Comparison of ENCODE assay signal across 27 mouse cellular contexts in genomic region chr12:41469096-41469801, GRCm38 (mm10). TPM values are rescaled to one million over a fixed set of nuclear protein-coding genes. Genes with fewer than 3 reads are reported as not detected.
DNase-seq lines count a peak whose midpoint lies in the region; ATAC-seq and TF ChIP-seq lines count a peak whose summit lies in the region.
"Had no signal": no experiment of that assay in that cellular context is flagged by ENCODE, and none has a peak within 500 bp of the region (broad histone marks: within the 10 kb centered on the region; RNA-seq: fewer than 3 reads in every experiment).

No protein-coding gene starts in this region.

- H3K27ac ChIP-seq in forebrain, embryonic 13.5 days, result peak overlapping the region; percentile 7; the same call in 1 of the 2 replicates
- no peak overlapping the region for H3K27ac ChIP-seq in forebrain, embryonic 11.5 days (ENCODE audit: low read depth, low read length)
- H3K27ac ChIP-seq in lung, embryonic 15.5 days, result no peak overlapping the region
- peak overlapping the region; percentile 12; the same call in 1 of the 2 replicates for H3K27ac ChIP-seq in midbrain, embryonic 13.5 days
- no peak overlapping the region for H3K27ac ChIP-seq in midbrain, postnatal 0 days (ENCODE audit: low read depth, low read length)
- H3K27ac ChIP-seq in kidney, adult 2 months (ENCODE audit: insufficient read depth, low read depth, low read length), result no peak overlapping the region
- H3K27ac ChIP-seq: embryonic facial prominence, embryonic 10.5 days; embryonic facial prominence, embryonic 15.5 days; heart, embryonic 13.5 days; hindbrain, embryonic 15.5 days; layer of hippocampus, adult 2 months; left cerebral cortex, adult 2 months; limb, embryonic 13.5 days; midbrain, embryonic 10.5 days; neural tube, embryonic 12.5 days had no signal

- no peak for DNase-seq in forebrain, embryonic 11.5 days (ENCODE audit: low spot score)
- no peak for DNase-seq in lung, postnatal 25 days (ENCODE audit: low spot score)
- no peak for DNase-seq in midbrain, postnatal 0 days (ENCODE audit: low spot score)
- peak; percentile 57 for DNase-seq in brain, embryonic 14.5 days (ENCODE audit: low read depth)
- DNase-seq in kidney, adult 2 months, result no peak
- DNase-seq: adrenal gland, postnatal 36 days; cerebellum, adult 2 months; cerebellum, postnatal 25 days; heart, postnatal 10 days; kidney, adult 18-20 months; kidney, postnatal 36 days; right cerebral cortex, postnatal 14 days; thymus, postnatal 4 days had no signal

- peak; percentile 60 for ATAC-seq in forebrain, embryonic 13.5 days
- no peak for ATAC-seq in forebrain, embryonic 11.5 days (replicated peaks; ENCODE audit: low FRiP score)
- ATAC-seq in lung, embryonic 15.5 days (ENCODE audit: borderline replicate concordance, extremely low read depth, low FRiP score, low TSS enrichment), result peak; percentile 35; the same call in 1 of the 2 replicates
- peak; percentile 60 for ATAC-seq in midbrain, embryonic 13.5 days
- ATAC-seq in midbrain, postnatal 0 days (ENCODE audit: low FRiP score), result no peak

- H3K4me1 ChIP-seq in forebrain, embryonic 13.5 days, result peaks cover 25% of the 10 kb centered on the region
- H3K4me1 ChIP-seq in forebrain, embryonic 11.5 days (replicated peaks; ENCODE audit: control insufficient read depth, insufficient read depth, low read length), result 0 out of 2 replicates have a peak, but pooled peaks cover 4% of the 10 kb centered on the region
- H3K4me1 ChIP-seq in lung, embryonic 15.5 days, result no peaks in the 10 kb centered on the region
- H3K4me1 ChIP-seq in midbrain, embryonic 13.5 days (replicated peaks), result peaks cover 25% of the 10 kb centered on the region
- H3K4me1 ChIP-seq in midbrain, postnatal 0 days (ENCODE audit: insufficient read depth, low read length), result no peaks in the 10 kb centered on the region
- H3K4me1 ChIP-seq in kidney, adult 2 months (ENCODE audit: control insufficient read depth, insufficient read depth, low read length), result no peaks in the 10 kb centered on the region
- H3K4me1 ChIP-seq: embryonic facial prominence, embryonic 10.5 days; embryonic facial prominence, embryonic 15.5 days; heart, embryonic 13.5 days; limb, embryonic 13.5 days; neural tube, embryonic 12.5 days had no signal

- no peak overlapping the region for H3K4me2 ChIP-seq in forebrain, embryonic 13.5 days
- H3K4me2 ChIP-seq in forebrain, embryonic 11.5 days (ENCODE audit: low read depth, low read length, severe bottlenecking), result no peak overlapping the region
- H3K4me2 ChIP-seq in lung, embryonic 15.5 days, result no peak overlapping the region
- H3K4me2 ChIP-seq in midbrain, embryonic 13.5 days (replicated peaks), result no peak overlapping the region
- no peak overlapping the region for H3K4me2 ChIP-seq in midbrain, postnatal 0 days (ENCODE audit: low read depth, low read length, poor library complexity, severe bottlenecking)
- H3K4me2 ChIP-seq: embryonic facial prominence, embryonic 15.5 days; heart, embryonic 13.5 days; hindbrain, embryonic 15.5 days; limb, embryonic 13.5 days; liver, embryonic 11.5 days; neural tube, embryonic 12.5 days had no signal

- WGBS in forebrain, embryonic 13.5 days, result 24% methylated on average over 6 of the region's 6 CpGs
- WGBS in forebrain, embryonic 11.5 days, result 51% methylated on average over 6 of the region's 6 CpGs
- WGBS in lung, embryonic 15.5 days, result 32% methylated on average over 6 of the region's 6 CpGs
- WGBS in midbrain, embryonic 13.5 days, result 41% methylated on average over 6 of the region's 6 CpGs
- 43% methylated on average over 6 of the region's 6 CpGs for WGBS in midbrain, postnatal 0 days
- 73% methylated on average over 6 of the region's 6 CpGs for WGBS in kidney, adult 2 months

- TF ChIP-seq CTCF in midbrain, postnatal 0 days (IDR thresholded peaks at IDR 0.05), result no peak
- no peak for TF ChIP-seq CTCF in brain, embryonic 14.5 days (IDR thresholded peaks at IDR 0.05; ENCODE audit: borderline replicate concordance, extremely low read depth, insufficient read depth, insufficient read length)
- TF ChIP-seq CTCF in kidney, adult 2 months (conservative IDR thresholded peaks at IDR 0.05; ENCODE audit: insufficient read depth, insufficient read length, low read depth, low read length), result no peak

- no peaks in the 10 kb centered on the region for H3K9me3 ChIP-seq in forebrain, embryonic 13.5 days (replicated peaks)
- H3K9me3 ChIP-seq in forebrain, embryonic 11.5 days (ENCODE audit: control insufficient read depth, low read length), result no peaks in the 10 kb centered on the region
- H3K9me3 ChIP-seq in lung, embryonic 15.5 days, result no peaks in the 10 kb centered on the region
- no peaks in the 10 kb centered on the region for H3K9me3 ChIP-seq in midbrain, embryonic 13.5 days
- H3K9me3 ChIP-seq in midbrain, postnatal 0 days (ENCODE audit: low read length), result no peaks in the 10 kb centered on the region
- H3K9me3 ChIP-seq: embryonic facial prominence, embryonic 10.5 days; embryonic facial prominence, embryonic 15.5 days; heart, embryonic 13.5 days; hindbrain, embryonic 15.5 days; limb, embryonic 13.5 days; midbrain, embryonic 10.5 days; neural tube, embryonic 12.5 days had no signal

- H3K4me3 ChIP-seq in forebrain, embryonic 13.5 days, result no peak overlapping the region
- no peak overlapping the region for H3K4me3 ChIP-seq in forebrain, embryonic 11.5 days (ENCODE audit: low read depth, low read length)
- no peak overlapping the region for H3K4me3 ChIP-seq in lung, embryonic 15.5 days
- H3K4me3 ChIP-seq in midbrain, embryonic 13.5 days (replicated peaks), result no peak overlapping the region
- H3K4me3 ChIP-seq in midbrain, postnatal 0 days (ENCODE audit: low read depth, low read length), result no peak overlapping the region
- no peak overlapping the region for H3K4me3 ChIP-seq in kidney, adult 2 months (ENCODE audit: insufficient read depth, low read depth, low read length)
- H3K4me3 ChIP-seq: embryonic facial prominence, embryonic 10.5 days; embryonic facial prominence, embryonic 15.5 days; heart, embryonic 13.5 days; hindbrain, embryonic 15.5 days; layer of hippocampus, adult 2 months; left cerebral cortex, adult 2 months; limb, embryonic 13.5 days; midbrain, embryonic 10.5 days; neural tube, embryonic 12.5 days had no signal

- no peaks in the 10 kb centered on the region for H3K27me3 ChIP-seq in forebrain, embryonic 13.5 days
- H3K27me3 ChIP-seq in forebrain, embryonic 11.5 days (ENCODE audit: control insufficient read depth, insufficient read depth, low read length), result no peaks in the 10 kb centered on the region
- no peaks in the 10 kb centered on the region for H3K27me3 ChIP-seq in lung, embryonic 15.5 days
- no peaks in the 10 kb centered on the region for H3K27me3 ChIP-seq in midbrain, embryonic 13.5 days
- no peaks in the 10 kb centered on the region for H3K27me3 ChIP-seq in midbrain, postnatal 0 days (ENCODE audit: insufficient read depth, low read length)
- H3K27me3 ChIP-seq in kidney, adult 2 months (replicated peaks; ENCODE audit: control insufficient read depth, insufficient read depth, low read length), result no peaks in the 10 kb centered on the region
- H3K27me3 ChIP-seq: embryonic facial prominence, embryonic 15.5 days; heart, embryonic 13.5 days; hindbrain, embryonic 15.5 days; limb, embryonic 13.5 days; neural tube, embryonic 12.5 days had no signal

- no peak overlapping the region for H3K9ac ChIP-seq in forebrain, embryonic 13.5 days
- H3K9ac ChIP-seq in forebrain, embryonic 11.5 days (ENCODE audit: low read length), result no peak overlapping the region
- no peak overlapping the region for H3K9ac ChIP-seq in lung, embryonic 15.5 days
- H3K9ac ChIP-seq in midbrain, embryonic 13.5 days (replicated peaks), result no peak overlapping the region
- no peak overlapping the region for H3K9ac ChIP-seq in midbrain, postnatal 0 days (replicated peaks; ENCODE audit: low read length, poor library complexity, severe bottlenecking)
- H3K9ac ChIP-seq: embryonic facial prominence, embryonic 15.5 days; heart, embryonic 13.5 days; hindbrain, embryonic 15.5 days; limb, embryonic 13.5 days; neural tube, embryonic 12.5 days had no signal

- H3K36me3 ChIP-seq in forebrain, embryonic 13.5 days (ENCODE audit: poor library complexity, severe bottlenecking), result no peaks in the 10 kb centered on the region
- no peaks in the 10 kb centered on the region for H3K36me3 ChIP-seq in forebrain, embryonic 11.5 days (ENCODE audit: control insufficient read depth, insufficient read depth, low read length)
- no peaks in the 10 kb centered on the region for H3K36me3 ChIP-seq in lung, embryonic 15.5 days
- H3K36me3 ChIP-seq in midbrain, embryonic 13.5 days, result no peaks in the 10 kb centered on the region
- no peaks in the 10 kb centered on the region for H3K36me3 ChIP-seq in midbrain, postnatal 0 days (ENCODE audit: insufficient read depth, low read length)
- no peaks in the 10 kb centered on the region for H3K36me3 ChIP-seq in kidney, adult 2 months (ENCODE audit: control insufficient read depth, insufficient read depth, low read length)
- H3K36me3 ChIP-seq: embryonic facial prominence, embryonic 10.5 days; embryonic facial prominence, embryonic 15.5 days; heart, embryonic 13.5 days; hindbrain, embryonic 15.5 days; limb, embryonic 13.5 days; midbrain, embryonic 10.5 days; neural tube, embryonic 12.5 days had no signal

- TF ChIP-seq POLR2A in brain, embryonic 14.5 days (IDR thresholded peaks at IDR 0.05; ENCODE audit: borderline replicate concordance, extremely low read depth, insufficient read depth, insufficient read length, poor library complexity, severe bottlenecking), result no peak
- TF ChIP-seq POLR2A in kidney, adult 2 months (IDR thresholded peaks at IDR 0.05; ENCODE audit: low read depth, low read length), result no peak

RNA-seq across cellular contexts. Expression of gene Lrrn3, which starts 17.0 kb away (rescaled TPM):
- 52.4 and 53.8 TPM in 2 replicates for polyA plus RNA-seq in forebrain, embryonic 13.5 days (2015; fragmentation: Nextera tagmentation; extraction: Ambion mirVana)
- polyA plus RNA-seq in forebrain, embryonic 11.5 days (2014; fragmentation: Nextera tagmentation; extraction: Ambion mirVana), result 23.5 and 24.0 TPM in 2 replicates
- polyA plus RNA-seq in lung, embryonic 15.5 days (2015; fragmentation: Nextera tagmentation; extraction: Ambion mirVana), result 17.2 and 18.3 TPM in 2 replicates
- polyA plus RNA-seq in midbrain, embryonic 13.5 days (2015; fragmentation: Nextera tagmentation; extraction: Ambion mirVana), result 78.4 and 82.4 TPM in 2 replicates
- 101 and 110 TPM in 2 replicates for total RNA-seq in midbrain, postnatal 0 days (2014; rRNA removed)
- 84.4 and 89.3 TPM in 2 replicates for polyA plus RNA-seq in midbrain, postnatal 0 days (2015; fragmentation: Nextera tagmentation; extraction: Ambion mirVana)
- 33.1 and 50.8 TPM in 2 replicates for polyA plus RNA-seq in brain, embryonic 14.5 days (2012; rRNA removed)
- polyA plus RNA-seq in kidney, adult 2 months (2012; rRNA removed), result 0.20 and 0.33 TPM in 2 replicates
- total RNA-seq: MEL had no signal

Comparison
In these comparisons a context has a peak if more than half of its experiments do, and no peak if none do; other contexts are left out.
1. ATAC-seq: peak in forebrain, embryonic 13.5 days (single experiment), lung, embryonic 15.5 days (single experiment) and midbrain, embryonic 13.5 days (single experiment); none in forebrain, embryonic 11.5 days (single experiment) and midbrain, postnatal 0 days (single experiment).
2. H3K27ac ChIP-seq: peak in forebrain, embryonic 13.5 days (single experiment) and midbrain, embryonic 13.5 days (single experiment); none in forebrain, embryonic 11.5 days (single experiment), lung, embryonic 15.5 days (single experiment), midbrain, postnatal 0 days (single experiment) and kidney, adult 2 months (single experiment).
3. RNA of gene Lrrn3, which starts 17.0 kb away (polyA plus RNA-seq): 84.4 to 89.3 TPM in midbrain, postnatal 0 days, 78.4 to 82.4 TPM in midbrain, embryonic 13.5 days, 52.4 to 53.8 TPM in forebrain, embryonic 13.5 days, 33.1 to 50.8 TPM in brain, embryonic 14.5 days, 23.5 to 24.0 TPM in forebrain, embryonic 11.5 days and 17.2 to 18.3 TPM in lung, embryonic 15.5 days; 0.20 to 0.33 TPM in kidney, adult 2 months; every median in the first group is over 10 times any median in the second.